Mouse (Mus musculus): ENCODE data around the gene Olfr370. TPM values are rescaled to one million over a fixed set of nuclear protein-coding genes. Genes with fewer than 3 reads are reported as not detected.

Gene Olfr370
- polyA plus RNA-seq (2015; fragmentation: Nextera tagmentation; extraction: Ambion mirVana) = not detected in 2 replicates

GRCm38 (mm10) chr8:83535736-83536135 is at the start of gene Olfr370:
Gene Olfr370 (plus strand): TSS chr8:83535780.

DNA sequence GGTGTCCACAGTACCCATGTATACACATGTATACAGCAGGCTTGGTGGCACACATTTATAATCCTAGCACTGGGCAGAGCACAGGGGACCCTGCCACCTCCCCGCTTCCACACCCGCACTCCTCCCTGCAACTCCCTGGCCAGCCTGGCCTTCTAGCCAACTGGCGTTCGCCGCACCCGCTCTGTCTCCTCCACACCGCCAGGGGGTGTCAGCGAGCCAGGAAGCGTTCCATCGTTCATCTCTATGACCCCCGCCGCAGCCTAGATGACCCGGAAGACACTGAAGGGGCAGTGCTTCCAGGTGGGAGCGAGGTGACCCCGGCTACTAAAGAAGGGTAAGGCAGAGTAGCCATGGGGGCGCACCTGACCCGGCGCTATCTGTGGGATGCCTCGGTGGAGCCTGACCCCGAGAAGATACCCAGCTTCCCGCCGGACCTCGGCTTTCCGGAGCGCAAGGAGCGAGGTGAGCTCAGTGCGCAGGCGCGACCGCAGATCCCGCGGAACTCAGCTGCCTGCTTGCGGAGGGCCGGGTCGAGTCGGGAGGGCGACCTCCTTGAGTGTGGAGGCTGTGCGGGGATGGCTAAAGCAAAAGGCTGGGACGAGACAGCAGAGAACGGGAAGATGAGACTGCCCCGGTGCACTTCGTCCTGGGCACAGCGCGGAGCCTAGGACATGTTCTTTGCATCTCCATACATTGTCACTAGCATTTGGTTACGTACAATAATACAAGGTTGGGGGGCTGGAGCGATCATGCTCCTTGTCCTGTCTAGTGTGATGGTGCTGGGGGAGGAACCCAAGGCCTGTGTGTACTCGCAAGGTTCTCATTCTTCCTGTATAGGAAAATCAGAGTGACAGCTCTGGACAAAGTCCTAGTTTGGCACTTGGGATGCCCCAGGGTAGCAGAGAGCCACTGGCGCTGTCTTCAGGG is 31.2 kb downstream of the Olfr370 start, which contains the start of gene Ndufb7:
TSS of gene Ndufb7 (plus strand) at position 203 of the 927 bp plus-strand sequence.

Other genes with a start within 250 kb of the Olfr370 start
- 0.12 and 0.39 TPM in 2 replicates for gene Ucp1, start 245.4 kb upstream of the Olfr370 start, polyA plus RNA-seq (2015; fragmentation: Nextera tagmentation; extraction: Ambion mirVana)
- gene Elmod2, start 203.3 kb upstream of the Olfr370 start, polyA plus RNA-seq (2015; fragmentation: Nextera tagmentation; extraction: Ambion mirVana) = 6.6 and 10.2 TPM in 2 replicates
- gene Mgat4d, start 187.3 kb upstream of the Olfr370 start, polyA plus RNA-seq (2015; fragmentation: Nextera tagmentation; extraction: Ambion mirVana) = not detected in 2 replicates
- 0.43 and 1.9 TPM in 2 replicates for gene Clgn, start 145.9 kb upstream of the Olfr370 start, polyA plus RNA-seq (2015; fragmentation: Nextera tagmentation; extraction: Ambion mirVana)
- gene Scoc, start 77.4 kb upstream of the Olfr370 start, polyA plus RNA-seq (2015; fragmentation: Nextera tagmentation; extraction: Ambion mirVana) = 95.7 and 97.6 TPM in 2 replicates
- gene Ndufb7, start 30.9 kb downstream of the Olfr370 start, polyA plus RNA-seq (2015; fragmentation: Nextera tagmentation; extraction: Ambion mirVana) = 361 and 391 TPM in 2 replicates
- 443 and 550 TPM in 2 replicates for gene Tecr, start 72.2 kb downstream of the Olfr370 start, polyA plus RNA-seq (2015; fragmentation: Nextera tagmentation; extraction: Ambion mirVana)
- gene Dnajb1, start 72.4 kb downstream of the Olfr370 start, polyA plus RNA-seq (2015; fragmentation: Nextera tagmentation; extraction: Ambion mirVana) = 33.3 and 38.0 TPM in 2 replicates
- gene Gipc1, start 116.9 kb downstream of the Olfr370 start, polyA plus RNA-seq (2015; fragmentation: Nextera tagmentation; extraction: Ambion mirVana) = 97.0 and 103 TPM in 2 replicates
- 0.63 and 0.99 TPM in 2 replicates for gene Ptger1, start 130.9 kb downstream of the Olfr370 start, polyA plus RNA-seq (2015; fragmentation: Nextera tagmentation; extraction: Ambion mirVana)
- gene Pkn1, start 163.4 kb downstream of the Olfr370 start, polyA plus RNA-seq (2015; fragmentation: Nextera tagmentation; extraction: Ambion mirVana) = 22.4 and 35.0 TPM in 2 replicates
- 38.0 and 49.4 TPM in 2 replicates for gene Ddx39, start 179.4 kb downstream of the Olfr370 start, polyA plus RNA-seq (2015; fragmentation: Nextera tagmentation; extraction: Ambion mirVana)
- 19.5 and 23.6 TPM in 2 replicates for gene Adgre5, start 205.5 kb downstream of the Olfr370 start, polyA plus RNA-seq (2015; fragmentation: Nextera tagmentation; extraction: Ambion mirVana)

Data from adrenal gland, postnatal 0 days (tissue).